Mouse (Mus musculus): ENCODE results near the gene Bmper.

DNA sequence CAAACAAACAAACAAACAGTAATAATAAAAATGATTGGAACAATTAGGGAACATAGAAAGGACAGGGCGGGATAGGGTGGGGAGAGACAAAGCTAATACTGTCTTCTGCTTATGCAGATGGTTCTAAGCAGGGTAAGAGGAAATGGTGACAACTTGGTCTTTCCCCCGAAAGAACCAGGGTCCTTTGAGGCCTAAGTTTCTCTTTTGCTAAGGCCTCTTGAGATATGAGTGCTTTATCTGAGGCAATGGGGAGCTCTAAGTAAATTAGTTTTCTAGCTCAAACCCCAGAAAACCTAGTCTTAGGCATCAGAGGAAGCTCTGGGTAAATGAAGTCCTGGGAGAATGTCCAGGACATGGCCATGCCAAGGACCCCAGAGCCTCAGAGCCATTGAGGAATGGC is 141.2 kb downstream of the Bmper start:
- TF ChIP-seq EP300 (IDR thresholded peaks at IDR 0.05) = no peak
- no peak for TF ChIP-seq CTCF (IDR thresholded peaks at IDR 0.05)

Data from lung, postnatal 0 days (tissue).